Mouse (Mus musculus) layer of hippocampus, postnatal 10 days (tissue): ENCODE data around the gene Tshz3. TPM values are rescaled to one million over a fixed set of nuclear protein-coding genes. Genes with fewer than 3 reads are reported as not detected.
A peak's percentile ranks its signal among the peaks of the same experiment; 100 is the strongest.

Experiments
- DNase-seq, 2 experiments: peaks; one replicate each; pipeline ENCODE4 v3.0.0; 2021; ENCODE audit warnings: low spot score in 2 of 2
- total RNA-seq, 2 experiments: library from RNA; stranded (reverse); gene quantifications; 2 replicates each; pipeline ENCODE4 v1.2.3; 2021

Tshz3 gene
- total RNA-seq, 2 experiments from 2014 or later = 20.0 to 25.9 TPM

- peak; percentile 52 to 74 for DNase-seq
Measured at GRCm38 (mm10) chr7:36696406-36697117, 1.4 kb upstream of the Tshz3 start.

- DNase-seq = peak; percentile 46 to 59
Measured at GRCm38 (mm10) chr7:36697118-36697855, 631 bp upstream of the Tshz3 start.

- DNase-seq = no peak
Measured at GRCm38 (mm10) chr7:36698589-36698946, 650 bp downstream of the Tshz3 start.

GRCm38 (mm10) chr7:36699001-36699987 is 1.4 kb downstream of the Tshz3 start:
- DNase-seq = no peak

GRCm38 (mm10) chr7:36706636-36707035 is 8.7 kb downstream of the Tshz3 start:
- DNase-seq = no peak

GRCm38 (mm10) chr7:36707266-36707665 is 9.3 kb downstream of the Tshz3 start:
- DNase-seq = no peak

GRCm38 (mm10) chr7:36707681-36708350 is 9.9 kb downstream of the Tshz3 start:
- DNase-seq = peak in 1 of 2 experiments; percentile 14

GRCm38 (mm10) chr7:36708823-36709222 is 10.9 kb downstream of the Tshz3 start:
- no peak for DNase-seq

GRCm38 (mm10) chr7:36709239-36709638 is 11.3 kb downstream of the Tshz3 start:
- DNase-seq = peak; percentile 50 to 57

- DNase-seq = no peak
Measured at GRCm38 (mm10) chr7:36709974-36710373, 12.1 kb downstream of the Tshz3 start.

- DNase-seq = no peak
Measured at GRCm38 (mm10) chr7:36710387-36710786, 12.5 kb downstream of the Tshz3 start.

GRCm38 (mm10) chr7:36711766-36712165 is 13.8 kb downstream of the Tshz3 start:
- DNase-seq = peak; percentile 48 to 53

- DNase-seq = no peak
Measured at GRCm38 (mm10) chr7:36714323-36714722, 16.4 kb downstream of the Tshz3 start.

GRCm38 (mm10) chr7:36717192-36717591 is 19.3 kb downstream of the Tshz3 start:
- peak; percentile 33 to 50 for DNase-seq

- no peak for DNase-seq
Measured at GRCm38 (mm10) chr7:36720830-36721229, 22.9 kb downstream of the Tshz3 start.

- no peak for DNase-seq
Measured at GRCm38 (mm10) chr7:36736303-36737050, 38.6 kb downstream of the Tshz3 start.

GRCm38 (mm10) chr7:36751480-36751879 is 53.6 kb downstream of the Tshz3 start:
- no peak for DNase-seq

GRCm38 (mm10) chr7:36767501-36768092 is 69.7 kb downstream of the Tshz3 start:
- no peak for DNase-seq

GRCm38 (mm10) chr7:36773086-36773485 is 75.2 kb downstream of the Tshz3 start:
- DNase-seq = no peak

- DNase-seq = no peak
Measured at GRCm38 (mm10) chr7:36776956-36777355, 79.0 kb downstream of the Tshz3 start.
